Comparison of ENCODE assay signal across 13 mouse cellular contexts in the genomic region with DNA sequence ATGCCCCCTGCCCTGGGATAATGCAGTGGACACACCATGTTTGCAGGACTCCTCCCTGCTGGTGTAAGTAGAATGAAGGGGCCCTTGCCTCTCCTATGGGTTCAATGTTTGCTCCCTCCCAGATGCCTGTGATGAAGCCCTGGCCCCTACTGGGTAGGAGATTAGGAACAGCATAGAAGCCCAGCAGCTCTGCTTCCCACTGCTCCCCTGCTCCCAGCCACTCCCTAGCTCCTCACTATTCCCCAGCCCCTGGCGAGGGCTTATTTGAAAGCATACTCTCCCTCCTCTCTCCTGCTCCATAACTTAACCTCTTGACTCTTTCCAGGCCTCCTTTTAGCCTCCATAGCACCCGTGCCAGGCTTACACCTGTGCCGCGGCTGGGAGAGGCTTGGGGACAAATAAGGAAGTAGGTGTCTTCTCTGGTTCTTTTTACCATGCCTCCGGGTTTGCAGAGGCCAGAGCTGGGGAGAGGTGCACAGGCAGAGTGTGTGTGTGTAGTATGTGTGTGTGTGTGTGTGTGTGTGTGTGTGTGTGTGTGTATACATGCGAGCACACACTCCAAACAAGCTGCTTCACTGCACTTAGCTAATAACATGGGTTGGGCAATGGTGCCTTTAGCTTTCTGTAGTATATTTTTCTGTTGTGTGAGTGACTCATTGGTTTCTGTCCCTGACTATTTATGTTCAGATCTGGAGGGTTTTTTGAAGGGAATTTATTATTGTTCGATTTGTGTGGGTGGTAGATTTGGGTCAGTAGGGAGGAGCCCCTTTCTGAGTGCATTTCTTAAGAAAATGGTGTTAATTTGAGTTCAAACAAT.
DNase-seq lines count a peak whose midpoint lies in the region; ATAC-seq lines count a peak whose summit lies in the region.
"Had no signal": no experiment of that assay in that cellular context is flagged by ENCODE, and none has a peak within 500 bp of the region (broad histone marks: within the 10 kb centered on the region; RNA-seq: fewer than 3 reads in every experiment).

No protein-coding gene starts in this region.

- H3K4me3 ChIP-seq in heart, embryonic 14.5 days (ENCODE audit: control insufficient read depth in 1 of 2, insufficient read depth in 1 of 2, low read depth in 1 of 2, low read length in 2 of 2), result no peak overlapping the region
- no peak overlapping the region for H3K4me3 ChIP-seq in lung, embryonic 16.5 days (ENCODE audit: low read length)
- H3K4me3 ChIP-seq in intestine, embryonic 15.5 days (replicated peaks), result no peak overlapping the region
- H3K4me3 ChIP-seq in stomach, embryonic 15.5 days (replicated peaks), result no peak overlapping the region
- H3K4me3 ChIP-seq: megakaryocyte, embryonic 14.5 days; neural tube, embryonic 13.5 days had no signal

- H3K9me3 ChIP-seq in heart, embryonic 14.5 days (ENCODE audit: control insufficient read depth, low read length), result no peaks in the 10 kb centered on the region
- H3K9me3 ChIP-seq in lung, embryonic 16.5 days (ENCODE audit: control insufficient read depth, low read length), result no peaks in the 10 kb centered on the region
- no peaks in the 10 kb centered on the region for H3K9me3 ChIP-seq in intestine, embryonic 15.5 days
- H3K9me3 ChIP-seq in stomach, embryonic 15.5 days, result no peaks in the 10 kb centered on the region
- H3K9me3 ChIP-seq: megakaryocyte, embryonic 14.5 days; neural tube, embryonic 13.5 days had no signal

- H3K4me2 ChIP-seq in heart, embryonic 14.5 days (ENCODE audit: low read length), result no peak overlapping the region
- H3K4me2 ChIP-seq in lung, embryonic 16.5 days (ENCODE audit: low read depth, low read length), result no peak overlapping the region
- H3K4me2 ChIP-seq in intestine, embryonic 15.5 days (replicated peaks), result no peak overlapping the region
- no peak overlapping the region for H3K4me2 ChIP-seq in stomach, embryonic 15.5 days

- H3K4me1 ChIP-seq in heart, embryonic 14.5 days (ENCODE audit: control insufficient read depth in 2 of 2, insufficient read depth in 2 of 2, low read length in 2 of 2), result peaks cover 11 to 23% of the 10 kb centered on the region in 2 experiments
- peaks cover 19% of the 10 kb centered on the region for H3K4me1 ChIP-seq in lung, embryonic 16.5 days (replicated peaks; ENCODE audit: control insufficient read depth, insufficient read depth, low read length)
- peaks cover 23% of the 10 kb centered on the region for H3K4me1 ChIP-seq in intestine, embryonic 15.5 days (replicated peaks)
- peaks cover 25% of the 10 kb centered on the region for H3K4me1 ChIP-seq in stomach, embryonic 15.5 days

- DNase-seq in heart, postnatal 25 days (ENCODE audit: low spot score), result no peak
- DNase-seq in lung, adult 18-20 months, result no peak
- no peak for DNase-seq in cerebellum, postnatal 36 days
- DNase-seq in adrenal gland, adult 2 months, result no peak
- DNase-seq: cerebellum, postnatal 10 days; kidney, postnatal 25 days had no signal

- no peak overlapping the region for H3K9ac ChIP-seq in heart, embryonic 14.5 days (ENCODE audit: low read length)
- no peak overlapping the region for H3K9ac ChIP-seq in lung, embryonic 16.5 days (ENCODE audit: low read length)
- H3K9ac ChIP-seq in intestine, embryonic 15.5 days, result no peak overlapping the region
- H3K9ac ChIP-seq in stomach, embryonic 15.5 days, result no peak overlapping the region
- H3K9ac ChIP-seq: neural tube, embryonic 13.5 days had no signal

- 71% methylated on average over 7 of the region's 7 CpGs for WGBS in heart, embryonic 14.5 days
- WGBS in lung, embryonic 16.5 days, result 55% methylated on average over 7 of the region's 7 CpGs
- 42% methylated on average over 7 of the region's 7 CpGs for WGBS in intestine, embryonic 15.5 days
- WGBS in stomach, embryonic 15.5 days, result 57% methylated on average over 7 of the region's 7 CpGs

- intact Hi-C loops in heart, postnatal 25 days (cut with DNase I), result loop anchor here (10.0 kb wide), 1 partner anchor 665 kb away; a partner anchor contains a TSS

- peaks cover 15% of the 10 kb centered on the region for H3K36me3 ChIP-seq in heart, embryonic 14.5 days (ENCODE audit: control insufficient read depth, insufficient read depth, low read length)
- 0 out of 2 replicates have a peak, but pooled peaks cover 4% of the 10 kb centered on the region for H3K36me3 ChIP-seq in lung, embryonic 16.5 days (ENCODE audit: control insufficient read depth, insufficient read depth, low read length)
- H3K36me3 ChIP-seq in intestine, embryonic 15.5 days, result 0 out of 2 replicates have a peak, but pooled peaks cover 2% of the 10 kb centered on the region
- peaks cover under 1% of the 10 kb centered on the region; the same call in 1 of the 2 replicates for H3K36me3 ChIP-seq in stomach, embryonic 15.5 days
- H3K36me3 ChIP-seq: neural tube, embryonic 13.5 days had no signal

- H3K27ac ChIP-seq in heart, embryonic 14.5 days (replicated peaks in 1 of 2; ENCODE audit: control insufficient read depth in 1 of 2, insufficient read depth in 1 of 2, low read depth in 2 of 2, low read length in 2 of 2), result no peak overlapping the region
- 0 out of 2 replicates have a peak overlapping the region, but pooled peaks have one; percentile 0 for H3K27ac ChIP-seq in lung, embryonic 16.5 days (ENCODE audit: low read length)
- peak overlapping the region; percentile 87 for H3K27ac ChIP-seq in intestine, embryonic 15.5 days
- peak overlapping the region; percentile 71 for H3K27ac ChIP-seq in stomach, embryonic 15.5 days
- H3K27ac ChIP-seq: neural tube, embryonic 13.5 days had no signal

- peak; percentile 18; the same call in 1 of the 2 replicates for ATAC-seq in heart, embryonic 14.5 days (ENCODE audit: insufficient number of reproducible peaks, insufficient read depth, low FRiP score, low read depth)
- peak; percentile 16; the same call in 1 of the 2 replicates for ATAC-seq in lung, embryonic 16.5 days (ENCODE audit: low read depth)
- peak; percentile 82 for ATAC-seq in intestine, embryonic 15.5 days
- peak; percentile 67 for ATAC-seq in stomach, embryonic 15.5 days (ENCODE audit: insufficient read depth, low FRiP score, low read depth)
- ATAC-seq: CD4-positive, CD25-positive, alpha-beta regulatory T cell, adult 4 months had no signal

- H3K27me3 ChIP-seq in heart, embryonic 14.5 days (ENCODE audit: control insufficient read depth, insufficient read depth, low read length), result no peaks in the 10 kb centered on the region
- H3K27me3 ChIP-seq in lung, embryonic 16.5 days (ENCODE audit: control insufficient read depth, insufficient read depth, low read depth, low read length), result no peaks in the 10 kb centered on the region
- no peaks in the 10 kb centered on the region for H3K27me3 ChIP-seq in intestine, embryonic 15.5 days (replicated peaks)
- no peaks in the 10 kb centered on the region for H3K27me3 ChIP-seq in stomach, embryonic 15.5 days (replicated peaks)
- H3K27me3 ChIP-seq: megakaryocyte, embryonic 14.5 days; neural tube, embryonic 13.5 days had no signal

Comparison
In these comparisons a context has a peak if more than half of its experiments do, and no peak if none do; other contexts are left out.
1. ATAC-seq: peak in every context shown above with its lines; median percentile 82 in intestine, embryonic 15.5 days; 67 in stomach, embryonic 15.5 days; 18 in heart, embryonic 14.5 days; 16 in lung, embryonic 16.5 days.
2. H3K27ac ChIP-seq: peak in lung, embryonic 16.5 days (single experiment), intestine, embryonic 15.5 days (single experiment) and stomach, embryonic 15.5 days (single experiment); none in heart, embryonic 14.5 days (0 of 2).